Mouse (Mus musculus): Measurements from ENCODE around the gene Zdhhc9.

Zdhhc9 gene

GRCm38 (mm10) chrX:48208519-48209185 is at the start of gene Zdhhc9:
Zdhhc9 (minus strand) TSS chrX:48208878.
- CTCF ChIA-PET, result interaction anchor here (0.6 to 1.7 kb wide), 10 partner anchors 9 to 224 kb away, joined by 3 to 7 read pairs (median 4); no protein-coding TSS in a partner anchor
- POLR2A ChIA-PET, result interaction anchor here in 3 of 4 experiments (0.5 to 3.0 kb wide), 30 partner anchors 9 to 203 kb away, joined by 3 to 21 read pairs (median 4); partner anchors contain the start of gene Utp14a (in 3 of the 3)

GRCm38 (mm10) chrX:48257011-48257410 is 48.3 kb upstream of the Zdhhc9 start:
- ChIA-PET POLR2A (interaction anchor here in 3 of 4 experiments (0.6 to 2.0 kb wide), 81 partner anchors 8 to 333 kb away, joined by 3 to 26 read pairs (median 4); partner anchors contain the start of genes Zdhhc9 (in 3 of the 3), Aifm1 (in 1 of the 3) and Elf4 (in 1 of the 3)), CTCF (interaction anchor here in 1 of 4 experiments (0.8 kb wide), 1 partner anchor 237 kb away, joined by 3 read pairs; no protein-coding TSS in a partner anchor)

- ChIA-PET POLR2A (interaction anchor here (0.5 to 2.0 kb wide), 94 partner anchors 8 to 334 kb away, joined by 3 to 26 read pairs (median 4); partner anchors contain the start of genes Zdhhc9 (in 3 of the 4), Aifm1 (in 1 of the 4) and Elf4 (in 1 of the 4)), CTCF (interaction anchor here in 2 of 4 experiments (0.7 to 0.8 kb wide), 4 partner anchors 58 to 237 kb away, joined by 3 to 12 read pairs (median 8); no protein-coding TSS in a partner anchor)
These were observed 47.9 kb upstream of the Zdhhc9 start, which contains the start of gene Utp14a for GRCm38 (mm10) chrX:48256468-48257007. Utp14a (plus strand) TSS chrX:48256862.

GRCm38 (mm10) chrX:48255830-48256428 is 47.3 kb upstream of the Zdhhc9 start:
- ChIA-PET POLR2A (interaction anchor here (0.5 to 2.0 kb wide), 80 partner anchors 9 to 335 kb away, joined by 3 to 26 read pairs (median 5); partner anchors contain the start of genes Zdhhc9 (in 2 of the 4), Aifm1 (in 1 of the 4) and Elf4 (in 1 of the 4)), CTCF (interaction anchor here in 2 of 4 experiments (0.5 to 0.7 kb wide), 4 partner anchors 58 to 197 kb away, joined by 3 to 12 read pairs (median 8); no protein-coding TSS in a partner anchor)

- POLR2A ChIA-PET, result interaction anchor here (0.5 to 2.3 kb wide), 13 partner anchors 10 to 165 kb away, joined by 3 to 13 read pairs (median 3); partner anchors contain the start of gene Utp14a (in 3 of the 4)
- CTCF ChIA-PET, result interaction anchor here in 1 of 4 experiments (0.6 kb wide), 1 partner anchor 93 kb away, joined by 4 read pairs; no protein-coding TSS in a partner anchor
These were observed 25.7 kb upstream of the Zdhhc9 start for GRCm38 (mm10) chrX:48234417-48234816.

- POLR2A ChIA-PET, result no interaction called here
- CTCF ChIA-PET, result no interaction called here
These were observed 17.5 kb upstream of the Zdhhc9 start for GRCm38 (mm10) chrX:48226225-48226624.

GRCm38 (mm10) chrX:48222706-48223105 is 14.0 kb upstream of the Zdhhc9 start:
- POLR2A ChIA-PET, result interaction anchor here in 3 of 4 experiments (0.7 to 2.8 kb wide), 8 partner anchors 9 to 82 kb away, joined by 3 to 8 read pairs (median 4); partner anchors contain the start of gene Zdhhc9 (in 2 of the 3)
- CTCF ChIA-PET, result interaction anchor here in 1 of 4 experiments (1.4 kb wide), 1 partner anchor 128 kb away, joined by 3 read pairs; no protein-coding TSS in a partner anchor

GRCm38 (mm10) chrX:48219468-48219867 is 10.8 kb upstream of the Zdhhc9 start:
- ChIA-PET POLR2A (interaction anchor here in 1 of 4 experiments (1.0 kb wide), 1 partner anchor 11 kb away, joined by 3 read pairs; the partner anchor contains the start of gene Zdhhc9), CTCF (interaction anchor here in 2 of 4 experiments (0.6 to 0.7 kb wide), 3 partner anchors 26 to 218 kb away, joined by 3 to 5 read pairs (median 4); no protein-coding TSS in a partner anchor)

- ChIA-PET POLR2A (interaction anchor here in 3 of 4 experiments (0.6 to 3.0 kb wide), 3 partner anchors 12 to 95 kb away, joined by 4 to 21 read pairs (median 7); partner anchors contain the start of gene Utp14a (in 1 of the 3)), CTCF (interaction anchor here in 2 of 4 experiments (1.3 to 1.7 kb wide), 3 partner anchors 85 to 190 kb away, joined by 3 to 5 read pairs (median 4); no protein-coding TSS in a partner anchor)
These were observed 1.1 kb upstream of the Zdhhc9 start for GRCm38 (mm10) chrX:48209746-48210145.

GRCm38 (mm10) chrX:48207761-48208487 is 754 bp downstream of the Zdhhc9 start:
- CTCF ChIA-PET, result interaction anchor here in 1 of 4 experiments (0.8 to 1.4 kb wide), 3 partner anchors 9 to 202 kb away, joined by 3 to 7 read pairs (median 3); no protein-coding TSS in a partner anchor
- POLR2A ChIA-PET, result interaction anchor here in 3 of 4 experiments (0.6 to 3.0 kb wide), 25 partner anchors 8 to 204 kb away, joined by 3 to 21 read pairs (median 4); partner anchors contain the start of gene Utp14a (in 3 of the 3)

- ChIA-PET POLR2A (no interaction called here), CTCF (no interaction called here)
These were observed 4.2 kb downstream of the Zdhhc9 start for GRCm38 (mm10) chrX:48204469-48204868.

GRCm38 (mm10) chrX:48203763-48204162 is 4.9 kb downstream of the Zdhhc9 start:
- CTCF ChIA-PET, result no interaction called here
- POLR2A ChIA-PET, result interaction anchor here in 1 of 4 experiments (1.7 kb wide), 1 partner anchor 52 kb away, joined by 3 read pairs; no protein-coding TSS in a partner anchor

- CTCF ChIA-PET, result interaction anchor here in 1 of 4 experiments (0.5 kb wide), 1 partner anchor 65 kb away, joined by 5 read pairs; no protein-coding TSS in a partner anchor
These were observed 5.7 kb downstream of the Zdhhc9 start for GRCm38 (mm10) chrX:48202995-48203394.

GRCm38 (mm10) chrX:48202436-48202835 is 6.2 kb downstream of the Zdhhc9 start:
- ChIA-PET CTCF (interaction anchor here in 1 of 4 experiments (0.5 kb wide), 1 partner anchor 65 kb away, joined by 5 read pairs; no protein-coding TSS in a partner anchor), POLR2A (interaction anchor here in 3 of 4 experiments (0.7 to 1.7 kb wide), 6 partner anchors 9 to 67 kb away, joined by 3 to 4 read pairs (median 4); partner anchors contain the start of gene Utp14a (in 2 of the 3))

More at GRCm38 (mm10) chrX:48202995-48203394, 5.7 kb downstream of the Zdhhc9 start:
- POLR2A ChIA-PET, result interaction anchor here in 2 of 4 experiments (0.7 to 1.7 kb wide), 3 partner anchors 51 to 54 kb away, joined by 3 read pairs; partner anchors contain the start of gene Utp14a (in 2 of the 2)

- ChIA-PET CTCF (no interaction called here), POLR2A (interaction anchor here in 2 of 4 experiments (0.8 to 1.7 kb wide), 4 partner anchors 8 to 66 kb away, joined by 3 to 4 read pairs (median 4); no protein-coding TSS in a partner anchor)
These were observed 6.7 kb downstream of the Zdhhc9 start for GRCm38 (mm10) chrX:48201973-48202372.

- ChIA-PET POLR2A (interaction anchor here in 2 of 4 experiments (0.7 to 1.4 kb wide), 3 partner anchors 56 to 631 kb away, joined by 3 read pairs; partner anchors contain the start of gene Utp14a (in 1 of the 2)), CTCF (interaction anchor here in 1 of 4 experiments (0.6 kb wide), 1 partner anchor 18 kb away, joined by 3 read pairs; no protein-coding TSS in a partner anchor)
These were observed 8.0 kb downstream of the Zdhhc9 start for GRCm38 (mm10) chrX:48200699-48201098.
